ENCODE assay signal across 8 mouse cellular contexts in genomic region chr7:42643120-42643620, GRCm38 (mm10). TPM values are rescaled to one million over a fixed set of nuclear protein-coding genes. Genes with fewer than 3 reads are reported as not detected.
A peak's percentile ranks its signal among the peaks of the same experiment; 100 is the strongest.
DNase-seq lines count a peak whose midpoint lies in the region; ATAC-seq and TF ChIP-seq lines count a peak whose summit lies in the region.
"Not testable (repeated sequence)": the region's sequence is repeated elsewhere in the genome, so short reads cannot be mapped to it uniquely, and the experiment has no call there.

No protein-coding gene starts in this region.

- TF ChIP-seq POLR2A in ES-Bruce4 (IDR thresholded peaks at IDR 0.05; ENCODE audit: insufficient read depth, low read length): not testable (repeated sequence)

- H3K4me1 ChIP-seq in ES-Bruce4 (ENCODE audit: control insufficient read depth, insufficient read depth, low read length); embryonic facial prominence, embryonic 10.5 days; hindbrain, embryonic 13.5 days (replicated peaks); kidney, postnatal 0 days (replicated peaks; ENCODE audit: insufficient read depth, low read length); liver, embryonic 12.5 days; neural tube, embryonic 13.5 days (replicated peaks): not testable (repeated sequence)

- not testable (repeated sequence) for H3K9me3 ChIP-seq in ES-Bruce4 (replicated peaks; ENCODE audit: control insufficient read depth, insufficient read depth, low read length, poor library complexity, severe bottlenecking); embryonic facial prominence, embryonic 10.5 days; hindbrain, embryonic 13.5 days; kidney, postnatal 0 days (replicated peaks; ENCODE audit: low read length); liver, embryonic 12.5 days (replicated peaks); neural tube, embryonic 13.5 days

- not testable (repeated sequence) for H3K27me3 ChIP-seq in ES-Bruce4 (ENCODE audit: control insufficient read depth, insufficient read depth, low read length, poor library complexity, severe bottlenecking); embryonic facial prominence, embryonic 10.5 days (replicated peaks; ENCODE audit: low read depth, poor library complexity, severe bottlenecking); hindbrain, embryonic 13.5 days; kidney, postnatal 0 days (ENCODE audit: insufficient read depth, low read length); liver, embryonic 12.5 days (replicated peaks); neural tube, embryonic 13.5 days

- H3K27ac ChIP-seq in ES-Bruce4 (ENCODE audit: insufficient read depth, low read length); embryonic facial prominence, embryonic 10.5 days (replicated peaks); gastrocnemius, adult 2 months; hindbrain, embryonic 13.5 days; kidney, postnatal 0 days; liver, embryonic 12.5 days; macrophage; neural tube, embryonic 13.5 days (replicated peaks): not testable (repeated sequence)

- 15% methylated on average over 3 of the region's 3 CpGs for WGBS in embryonic facial prominence, embryonic 10.5 days
- 19% methylated on average over 3 of the region's 3 CpGs for WGBS in hindbrain, embryonic 13.5 days
- WGBS in kidney, postnatal 0 days: 22% methylated on average over 3 of the region's 3 CpGs
- 14% methylated on average over 3 of the region's 3 CpGs for WGBS in liver, embryonic 12.5 days (ENCODE audit: insufficient replicate concordance)
- 27% methylated on average over 3 of the region's 3 CpGs for WGBS in macrophage (ENCODE audit: missing documents)
- 17% methylated on average over 3 of the region's 3 CpGs for WGBS in neural tube, embryonic 13.5 days

- TF ChIP-seq CTCF in ES-Bruce4 (IDR thresholded peaks at IDR 0.05; ENCODE audit: low read depth, low read length); gastrocnemius, adult 2 months (IDR thresholded peaks at IDR 0.05); kidney, postnatal 0 days (IDR thresholded peaks at IDR 0.05; ENCODE audit: low read depth): not testable (repeated sequence)

- ATAC-seq in hindbrain, embryonic 13.5 days (ENCODE audit: low FRiP score); kidney, postnatal 0 days (replicated peaks; ENCODE audit: low FRiP score, low read depth); liver, embryonic 12.5 days; neural tube, embryonic 13.5 days (ENCODE audit: low read depth): not testable (repeated sequence)

- H3K79me2 ChIP-seq in macrophage (ENCODE audit: inconsistent target): not testable (repeated sequence)

- intact Hi-C loops in gastrocnemius, adult 2 months (cut with DNase I): not testable (repeated sequence)

- H3K4me2 ChIP-seq in hindbrain, embryonic 13.5 days: peak overlapping the region; percentile 51
- H3K4me2 ChIP-seq in kidney, postnatal 0 days (ENCODE audit: low read length): peak overlapping the region; percentile 60
- peak overlapping the region; percentile 62 for H3K4me2 ChIP-seq in liver, embryonic 12.5 days
- H3K4me2 ChIP-seq in neural tube, embryonic 13.5 days: peak overlapping the region; percentile 55

- TF ChIP-seq EP300 in ES-Bruce4 (IDR thresholded peaks at IDR 0.05; ENCODE audit: insufficient read depth, low read depth, low read length): not testable (repeated sequence)

- H3K36me3 ChIP-seq in ES-Bruce4 (ENCODE audit: control insufficient read depth, insufficient read depth, low read length, poor library complexity, severe bottlenecking); embryonic facial prominence, embryonic 10.5 days (replicated peaks); hindbrain, embryonic 13.5 days; kidney, postnatal 0 days (ENCODE audit: insufficient read depth, low read length); liver, embryonic 12.5 days; macrophage (ENCODE audit: inconsistent target); neural tube, embryonic 13.5 days: not testable (repeated sequence)

- not testable (repeated sequence) for DNase-seq in embryonic facial prominence, embryonic 10.5 days (ENCODE audit: low spot score); gastrocnemius, adult 2 months; kidney, postnatal 0 days (ENCODE audit: low spot score)

- H3K4me3 ChIP-seq in ES-Bruce4 (ENCODE audit: low read depth, low read length): peak overlapping the region; percentile 94; the same call in 1 of the 2 replicates
- peak overlapping the region; percentile 57 for H3K4me3 ChIP-seq in embryonic facial prominence, embryonic 10.5 days
- peak overlapping the region; percentile 66 for H3K4me3 ChIP-seq in gastrocnemius, adult 2 months
- H3K4me3 ChIP-seq in hindbrain, embryonic 13.5 days: peak overlapping the region; percentile 43; the same call in 1 of the 2 replicates
- H3K4me3 ChIP-seq in kidney, postnatal 0 days (replicated peaks; ENCODE audit: low read depth, low read length): peak overlapping the region; percentile 45
- peak overlapping the region; percentile 62 for H3K4me3 ChIP-seq in liver, embryonic 12.5 days
- H3K4me3 ChIP-seq in macrophage (ENCODE audit: inconsistent target): peak overlapping the region; percentile 41; the same call in 1 of the 2 replicates
- H3K4me3 ChIP-seq in neural tube, embryonic 13.5 days: peak overlapping the region; percentile 43

- peak overlapping the region; percentile 67; the same call in 1 of the 2 replicates for H3K9ac ChIP-seq in ES-Bruce4 (ENCODE audit: low read depth, poor library complexity, severe bottlenecking)
- H3K9ac ChIP-seq in hindbrain, embryonic 13.5 days; kidney, postnatal 0 days (ENCODE audit: low read depth, low read length): not testable (repeated sequence)
- H3K9ac ChIP-seq in liver, embryonic 12.5 days: peak overlapping the region; percentile 60; the same call in 1 of the 2 replicates
- peak overlapping the region; percentile 65; the same call in 1 of the 2 replicates for H3K9ac ChIP-seq in neural tube, embryonic 13.5 days

RNA-seq across cellular contexts. Expression of gene Zfp976, which starts 0.8 kb away (rescaled TPM):
- polyA plus RNA-seq in ES-Bruce4 (2011; ENCODE audit: insufficient read depth, insufficient read length, low read depth, missing spikeins) (11.7 and 14.6 TPM in 2 replicates), macrophage (2018) (1.3 to 2.1 TPM (median 1.8 TPM) in 3 replicates)
- polyA plus RNA-seq in embryonic facial prominence, embryonic 10.5 days (2016; fragmentation: Nextera tagmentation; extraction: Ambion mirVana): 3.3 and 3.9 TPM in 2 replicates
- total RNA-seq in gastrocnemius, adult 2 months (2021): 1 to 10 TPM in 1 of 2 experiments, under 1 TPM in 1; 0.66 to 1.2 TPM
- 2.4 and 2.5 TPM in 2 replicates for polyA plus RNA-seq in hindbrain, embryonic 13.5 days (2015; fragmentation: Nextera tagmentation; extraction: Ambion mirVana)
- 2.4 and 2.6 TPM in 2 replicates for polyA plus RNA-seq in kidney, postnatal 0 days (2015; fragmentation: Nextera tagmentation; extraction: Ambion mirVana)
- 2.2 TPM in 2 replicates for polyA plus RNA-seq in liver, embryonic 12.5 days (2016; fragmentation: Nextera tagmentation; extraction: Ambion mirVana)
- total RNA-seq in macrophage (2018; cell fraction: chromatin; rRNA removed): 10 to 100 TPM in 1 of 26 experiments, 1 to 10 TPM in 24, under 1 TPM in 1; 0.74 to 10.3 (median 5.0) TPM
- total RNA-seq in macrophage (2018; cell fraction: cytosol; rRNA removed): 1 to 10 TPM in 22 of 26 experiments, under 1 TPM in 4; 0.57 to 2.5 (median 1.7) TPM
- 1 to 10 TPM in 24 of 26 experiments, under 1 TPM in 2; 0.77 to 9.2 (median 3.8) TPM for total RNA-seq in macrophage (2018; cell fraction: nucleus; rRNA removed)
- polyA plus RNA-seq in neural tube, embryonic 13.5 days (2015; fragmentation: Nextera tagmentation; extraction: Ambion mirVana): 2.1 and 2.6 TPM in 2 replicates

RNA-seq across cellular contexts. Expression of gene Zfp975, which starts 49.4 kb away (rescaled TPM):
- polyA plus RNA-seq in ES-Bruce4 (2011; ENCODE audit: insufficient read depth, insufficient read length, low read depth, missing spikeins) (22.5 and 22.9 TPM in 2 replicates), macrophage (2018) (2.5 to 6.2 TPM (median 2.9 TPM) in 3 replicates)
- polyA plus RNA-seq in embryonic facial prominence, embryonic 10.5 days (2016; fragmentation: Nextera tagmentation; extraction: Ambion mirVana): 9.9 and 11.7 TPM in 2 replicates
- total RNA-seq in gastrocnemius, adult 2 months (2021): 1 to 10 TPM; 3.6 to 4.1 TPM
- polyA plus RNA-seq in hindbrain, embryonic 13.5 days (2015; fragmentation: Nextera tagmentation; extraction: Ambion mirVana): 6.2 and 6.4 TPM in 2 replicates
- 5.1 and 5.7 TPM in 2 replicates for polyA plus RNA-seq in kidney, postnatal 0 days (2015; fragmentation: Nextera tagmentation; extraction: Ambion mirVana)
- polyA plus RNA-seq in liver, embryonic 12.5 days (2016; fragmentation: Nextera tagmentation; extraction: Ambion mirVana): 3.4 and 3.8 TPM in 2 replicates
- total RNA-seq in macrophage (2018; cell fraction: chromatin; rRNA removed): 10 to 100 TPM in 19 of 26 experiments, 1 to 10 TPM in 7; 2.6 to 38.1 (median 16.2) TPM
- total RNA-seq in macrophage (2018; cell fraction: cytosol; rRNA removed): 1 to 10 TPM in 22 of 26 experiments, under 1 TPM in 4; 0.57 to 5.7 (median 3.5) TPM
- 10 to 100 TPM in 11 of 26 experiments, 1 to 10 TPM in 15; 1.4 to 28.0 (median 8.6) TPM for total RNA-seq in macrophage (2018; cell fraction: nucleus; rRNA removed)
- polyA plus RNA-seq in neural tube, embryonic 13.5 days (2015; fragmentation: Nextera tagmentation; extraction: Ambion mirVana): 6.0 and 7.5 TPM in 2 replicates

RNA-seq across cellular contexts. Expression of gene Zfp977, which starts 50.8 kb away (rescaled TPM):
- polyA plus RNA-seq in ES-Bruce4 (2011; ENCODE audit: insufficient read depth, insufficient read length, low read depth, missing spikeins) (9.3 and 13.2 TPM in 2 replicates), macrophage (2018) (0.16 to 0.36 TPM in 2 of 3 replicates, not detected in the other)
- 0.89 and 1.4 TPM in 2 replicates for polyA plus RNA-seq in embryonic facial prominence, embryonic 10.5 days (2016; fragmentation: Nextera tagmentation; extraction: Ambion mirVana)
- total RNA-seq in gastrocnemius, adult 2 months (2021): under 1 TPM in 1 of 2 experiments, not detected in 1; 0.31 TPM
- polyA plus RNA-seq in hindbrain, embryonic 13.5 days (2015; fragmentation: Nextera tagmentation; extraction: Ambion mirVana): 1.7 and 1.8 TPM in 2 replicates
- 1.1 and 1.4 TPM in 2 replicates for polyA plus RNA-seq in kidney, postnatal 0 days (2015; fragmentation: Nextera tagmentation; extraction: Ambion mirVana)
- polyA plus RNA-seq in liver, embryonic 12.5 days (2016; fragmentation: Nextera tagmentation; extraction: Ambion mirVana): 0.36 and 0.57 TPM in 2 replicates
- 1 to 10 TPM in 1 of 26 experiments, under 1 TPM in 8, not detected in 17; 0.59 to 1.2 (median 0.77) TPM for total RNA-seq in macrophage (2018; cell fraction: chromatin; rRNA removed)
- under 1 TPM in 14 of 26 experiments, not detected in 12; 0.05 to 0.22 (median 0.12) TPM for total RNA-seq in macrophage (2018; cell fraction: cytosol; rRNA removed)
- 1 to 10 TPM in 1 of 26 experiments, under 1 TPM in 1, not detected in 24; 0.44 to 1.5 TPM for total RNA-seq in macrophage (2018; cell fraction: nucleus; rRNA removed)
- 1.7 and 2.3 TPM in 2 replicates for polyA plus RNA-seq in neural tube, embryonic 13.5 days (2015; fragmentation: Nextera tagmentation; extraction: Ambion mirVana)

Comparison
In these comparisons a context has a peak if more than half of its experiments do, and no peak if none do; other contexts are left out.
1. H3K4me3 ChIP-seq: peak in every context shown above with its lines; median percentile 94 in ES-Bruce4; 66 in gastrocnemius, adult 2 months; 62 in liver, embryonic 12.5 days; 57 in embryonic facial prominence, embryonic 10.5 days; 45 in kidney, postnatal 0 days; 43 in hindbrain, embryonic 13.5 days; 43 in neural tube, embryonic 13.5 days; 41 in macrophage.